7 mouse cellular contexts compared by ENCODE assay signal in genomic region chr2:65337378-65338140, GRCm38 (mm10). TPM values are rescaled to one million over a fixed set of nuclear protein-coding genes. Genes with fewer than 3 reads are reported as not detected.
DNase-seq lines count a peak whose midpoint lies in the region; ATAC-seq lines count a peak whose summit lies in the region.

No protein-coding gene starts in this region.

- no peaks in the 10 kb centered on the region for H3K27me3 ChIP-seq in stomach, embryonic 14.5 days (ENCODE audit: control insufficient read depth, insufficient read depth, low read length)

- H3K4me3 ChIP-seq in stomach, embryonic 14.5 days (ENCODE audit: low read depth, low read length): no peak overlapping the region

- peaks cover 5% of the 10 kb centered on the region; the same call in 1 of the 2 replicates for H3K4me1 ChIP-seq in stomach, embryonic 14.5 days (ENCODE audit: control insufficient read depth, insufficient read depth, low read length)

- H3K36me3 ChIP-seq in stomach, embryonic 14.5 days (ENCODE audit: control insufficient read depth, insufficient read depth, low read length): no peaks in the 10 kb centered on the region

- no peaks in the 10 kb centered on the region for H3K9me3 ChIP-seq in stomach, embryonic 14.5 days (ENCODE audit: control insufficient read depth, low read depth, low read length)

- no peak overlapping the region for H3K4me2 ChIP-seq in stomach, embryonic 14.5 days (replicated peaks; ENCODE audit: low read depth, low read length)

- ATAC-seq in megakaryocyte-erythroid progenitor cell, adult 5-6 weeks (replicated peaks; ENCODE audit: low FRiP score, low TSS enrichment, poor library complexity, severe bottlenecking): peak; percentile 50
- ATAC-seq in stomach, embryonic 14.5 days (ENCODE audit: insufficient number of reproducible peaks, insufficient read depth, low FRiP score, low read depth): peak; percentile 34; the same call in 1 of the 2 replicates

- H3K9ac ChIP-seq in stomach, embryonic 14.5 days (replicated peaks; ENCODE audit: low read depth, low read length): no peak overlapping the region

- H3K27ac ChIP-seq in stomach, embryonic 14.5 days (ENCODE audit: low read length): no peak overlapping the region

- DNase-seq in NIH3T3 (ENCODE audit: low read depth): peak; percentile 80
- peak; percentile 58 to 72 for DNase-seq in cerebellum, postnatal 10 days
- DNase-seq in frontal cortex, postnatal 36 days (ENCODE audit: low spot score in 2 of 2): peak; percentile 55 to 68
- peak; percentile 74 for DNase-seq in induced T-regulatory cell, adult 2 months (ENCODE audit: low read depth)
- DNase-seq in layer of hippocampus, postnatal 36 days: peak; percentile 40 to 41

- 19% methylated on average over 14 of the region's 14 CpGs for WGBS in stomach, embryonic 14.5 days

RNA-seq across cellular contexts. Expression of gene Slc38a11, which starts 26.3 kb away (rescaled TPM):
- 1 to 10 TPM; 2.5 to 4.3 TPM for total RNA-seq in layer of hippocampus, postnatal 36 days (2021)
- not detected in 2 replicates for total RNA-seq in megakaryocyte-erythroid progenitor cell, adult 5-6 weeks (2014; fragmentation: Nextera tagmentation)
- not detected in 2 replicates for total RNA-seq in megakaryocyte-erythroid progenitor cell, adult 5-6 weeks (2017)
- not detected in 2 replicates for polyA plus RNA-seq in stomach, embryonic 14.5 days (2014; fragmentation: Nextera tagmentation; extraction: Ambion mirVana)
